In the genomic region with DNA sequence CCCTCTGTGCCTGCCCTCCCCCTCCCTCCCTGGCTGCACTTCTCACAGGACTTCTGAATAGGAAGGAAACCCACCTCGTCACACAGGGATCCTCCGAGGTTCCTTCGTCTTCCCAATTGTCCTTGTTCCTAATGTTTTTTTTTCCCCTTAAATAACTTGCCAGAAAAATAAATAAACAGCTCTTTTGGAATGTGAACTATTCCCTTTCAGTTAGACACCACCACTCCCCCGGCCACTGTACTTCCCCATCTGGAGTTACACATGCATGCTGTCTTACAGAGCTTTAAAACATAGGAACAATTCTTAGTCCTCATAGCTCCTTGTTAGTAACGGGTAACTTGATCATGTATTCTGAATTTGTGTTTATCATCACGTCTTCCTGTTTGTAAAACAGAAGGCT, we compare ENCODE assay signal across 25 mouse cellular contexts. TPM values are rescaled to one million over a fixed set of nuclear protein-coding genes. Genes with fewer than 3 reads are reported as not detected.
A peak's percentile ranks its signal among the peaks of the same experiment; 100 is the strongest.
DNase-seq lines count a peak whose midpoint lies in the region; ATAC-seq and TF ChIP-seq lines count a peak whose summit lies in the region.
"Had no signal": no experiment of that assay in that cellular context is flagged by ENCODE, and none has a peak within 500 bp of the region (broad histone marks: within the 10 kb centered on the region; RNA-seq: fewer than 3 reads in every experiment).

No protein-coding gene starts in this region.

- no peak for TF ChIP-seq CTCF in lung, postnatal 0 days (IDR thresholded peaks at IDR 0.05)

- ATAC-seq in midbrain, embryonic 11.5 days (ENCODE audit: low FRiP score), result no peak
- ATAC-seq in midbrain, embryonic 14.5 days (ENCODE audit: low FRiP score, low TSS enrichment), result no peak
- ATAC-seq in lung, postnatal 0 days, result no peak
- ATAC-seq: hindbrain, embryonic 16.5 days; midbrain, embryonic 16.5 days had no signal

- H3K4me1 ChIP-seq in midbrain, embryonic 11.5 days (ENCODE audit: control insufficient read depth, insufficient read depth, low read length), result no peaks in the 10 kb centered on the region
- no peaks in the 10 kb centered on the region for H3K4me1 ChIP-seq in midbrain, embryonic 14.5 days (ENCODE audit: control insufficient read depth, insufficient read depth, low read length)
- no peaks in the 10 kb centered on the region; the same call in 1 of the 2 replicates for H3K4me1 ChIP-seq in lung, postnatal 0 days (ENCODE audit: insufficient read depth, low read depth, low read length)
- H3K4me1 ChIP-seq: embryonic facial prominence, embryonic 10.5 days; embryonic facial prominence, embryonic 15.5 days; forebrain, embryonic 12.5 days; stomach, embryonic 15.5 days had no signal

- no peak for TF ChIP-seq EP300 in lung, postnatal 0 days (IDR thresholded peaks at IDR 0.05)

- H3K4me2 ChIP-seq in midbrain, embryonic 11.5 days, result no peak overlapping the region
- no peak overlapping the region for H3K4me2 ChIP-seq in midbrain, embryonic 14.5 days (ENCODE audit: low read length)
- H3K4me2 ChIP-seq in lung, postnatal 0 days (replicated peaks; ENCODE audit: low read depth, low read length), result peak overlapping the region; percentile 28; the same call in 1 of the 2 replicates
- H3K4me2 ChIP-seq: embryonic facial prominence, embryonic 15.5 days; forebrain, embryonic 12.5 days; stomach, embryonic 15.5 days had no signal

- H3K9me3 ChIP-seq in midbrain, embryonic 11.5 days (ENCODE audit: control insufficient read depth, low read length), result no peaks in the 10 kb centered on the region
- H3K9me3 ChIP-seq in midbrain, embryonic 14.5 days (ENCODE audit: control insufficient read depth, low read length), result no peaks in the 10 kb centered on the region
- H3K9me3 ChIP-seq in lung, postnatal 0 days (ENCODE audit: low read length), result 0 out of 2 replicates have a peak, but pooled peaks cover 4% of the 10 kb centered on the region
- H3K9me3 ChIP-seq: embryonic facial prominence, embryonic 15.5 days; stomach, embryonic 15.5 days had no signal

- WGBS in midbrain, embryonic 11.5 days, result 73% methylated on average over 6 of the region's 6 CpGs
- WGBS in midbrain, embryonic 14.5 days, result 85% methylated on average over 6 of the region's 6 CpGs
- 28% methylated on average over 6 of the region's 6 CpGs for WGBS in lung, postnatal 0 days

- peak; percentile 50 for DNase-seq in kidney, postnatal 10 days
- DNase-seq in kidney, postnatal 25 days, result no peak
- peak; percentile 51 for DNase-seq in midbrain, embryonic 11.5 days (ENCODE audit: low spot score, missing footprints)
- DNase-seq in midbrain, embryonic 14.5 days, result no peak
- DNase-seq in lung, postnatal 0 days (ENCODE audit: low spot score), result peak; percentile 36
- peak; percentile 14 to 35 for DNase-seq in lung, postnatal 4 days
- no peak for DNase-seq in testis, postnatal 14 days (ENCODE audit: low spot score)
- DNase-seq: adrenal gland, adult 8-10 months; B cell, adult 2 months; cerebellum, adult 2 months; cerebellum, postnatal 14 days; forebrain, postnatal 0 days; heart, postnatal 14 days; layer of hippocampus, adult 9-11 months; liver; right cerebral cortex, postnatal 25 days; thymus, adult 2 months; thymus, postnatal 4 days had no signal

- no peak overlapping the region for H3K9ac ChIP-seq in midbrain, embryonic 11.5 days (ENCODE audit: low read length)
- H3K9ac ChIP-seq in midbrain, embryonic 14.5 days (replicated peaks; ENCODE audit: low read length), result no peak overlapping the region
- no peak overlapping the region for H3K9ac ChIP-seq in lung, postnatal 0 days (replicated peaks; ENCODE audit: low read depth)
- H3K9ac ChIP-seq: embryonic facial prominence, embryonic 15.5 days; forebrain, embryonic 12.5 days; forebrain, postnatal 0 days; liver, embryonic 14.5 days; stomach, embryonic 15.5 days had no signal

- no peak overlapping the region for H3K4me3 ChIP-seq in midbrain, embryonic 11.5 days (ENCODE audit: low read depth, low read length)
- H3K4me3 ChIP-seq in midbrain, embryonic 14.5 days (replicated peaks; ENCODE audit: low read depth, low read length), result no peak overlapping the region
- H3K4me3 ChIP-seq in lung, postnatal 0 days (ENCODE audit: low read depth, low read length), result no peak overlapping the region
- H3K4me3 ChIP-seq: embryonic facial prominence, embryonic 10.5 days; embryonic facial prominence, embryonic 15.5 days; forebrain, embryonic 12.5 days; stomach, embryonic 15.5 days had no signal

- H3K27me3 ChIP-seq in midbrain, embryonic 11.5 days (ENCODE audit: control insufficient read depth, insufficient read depth, low read length), result no peaks in the 10 kb centered on the region
- H3K27me3 ChIP-seq in midbrain, embryonic 14.5 days (ENCODE audit: control insufficient read depth, insufficient read depth, low read length), result no peaks in the 10 kb centered on the region
- no peaks in the 10 kb centered on the region for H3K27me3 ChIP-seq in lung, postnatal 0 days (replicated peaks; ENCODE audit: insufficient read depth, low read length)
- H3K27me3 ChIP-seq: embryonic facial prominence, embryonic 15.5 days; forebrain, embryonic 12.5 days; stomach, embryonic 15.5 days had no signal

- H3K27ac ChIP-seq in midbrain, embryonic 11.5 days (ENCODE audit: low read depth, low read length), result no peak overlapping the region
- H3K27ac ChIP-seq in midbrain, embryonic 14.5 days (replicated peaks; ENCODE audit: low read depth, low read length), result no peak overlapping the region
- no peak overlapping the region for H3K27ac ChIP-seq in lung, postnatal 0 days (ENCODE audit: low read length)
- H3K27ac ChIP-seq: embryonic facial prominence, embryonic 10.5 days; embryonic facial prominence, embryonic 15.5 days; forebrain, embryonic 12.5 days; liver, embryonic 14.5 days; stomach, embryonic 15.5 days had no signal

- no peaks in the 10 kb centered on the region for H3K36me3 ChIP-seq in midbrain, embryonic 11.5 days (ENCODE audit: control insufficient read depth, insufficient read depth, low read length)
- H3K36me3 ChIP-seq in midbrain, embryonic 14.5 days (ENCODE audit: control insufficient read depth, insufficient read depth, low read length), result no peaks in the 10 kb centered on the region
- no peaks in the 10 kb centered on the region for H3K36me3 ChIP-seq in lung, postnatal 0 days (ENCODE audit: insufficient read depth, low read length)
- H3K36me3 ChIP-seq: embryonic facial prominence, embryonic 10.5 days; embryonic facial prominence, embryonic 15.5 days; forebrain, embryonic 12.5 days; stomach, embryonic 15.5 days had no signal

RNA-seq across cellular contexts. Expression of a gene that starts 30.9 kb away (rescaled TPM):
- 55.8 and 58.4 TPM in 2 replicates for polyA plus RNA-seq in midbrain, embryonic 11.5 days (2014; fragmentation: Nextera tagmentation; extraction: Ambion mirVana)
- 33.3 and 40.1 TPM in 2 replicates for polyA plus RNA-seq in midbrain, embryonic 14.5 days (2014; fragmentation: Nextera tagmentation; extraction: Ambion mirVana)
- polyA plus RNA-seq in lung, postnatal 0 days (2015; fragmentation: Nextera tagmentation; extraction: Ambion mirVana), result 24.3 and 24.6 TPM in 2 replicates

Comparison
In these comparisons a context has a peak if more than half of its experiments do, and no peak if none do; other contexts are left out.
1. DNase-seq: peak in kidney, postnatal 10 days (single experiment), midbrain, embryonic 11.5 days (single experiment), lung, postnatal 0 days (single experiment) and lung, postnatal 4 days (2 of 2); none in kidney, postnatal 25 days (0 of 2), midbrain, embryonic 14.5 days (single experiment) and testis, postnatal 14 days (single experiment).